Mouse (Mus musculus) C2C12 (cell line): ENCODE measurements at regions not wholly inside any gene's neighbourhood (a gene's known extent, or its start where the extent isn't known, plus 50 kb on each side); places are given as distances from the start of the nearest gene placed in this dataset.

Experiments used
- CTCF ChIP-seq: IDR thresholded peaks from one replicate; pipeline ENCODE4 v1.5.1; 2011; ENCODE audit not compliant: control insufficient read depth, insufficient read depth, insufficient read length
- FOSL1 ChIP-seq: IDR thresholded peaks from one replicate; pipeline ENCODE4 v1.8.0; 2011; ENCODE audit warnings: mild to moderate bottlenecking, low read length; ENCODE audit not compliant: poor library complexity, insufficient read depth, severe bottlenecking
- MAX ChIP-seq: IDR thresholded peaks from one replicate; pipeline ENCODE4 v1.6.1; 2011; ENCODE audit warnings: mild to moderate bottlenecking, control low read depth
- USF1 ChIP-seq: IDR thresholded peaks from one replicate; pipeline ENCODE4 v1.6.1; 2011; ENCODE audit warnings: low read depth, mild to moderate bottlenecking, control low read depth, moderate library complexity

GRCm38 (mm10) chr1:145972416-145972815, 522.1 kb upstream of the Brinp3 start:
- TF ChIP-seq FOSL1, result no peak
- TF ChIP-seq CTCF, result no peak
- no peak for TF ChIP-seq USF1
- TF ChIP-seq MAX, result no peak
